8 mouse cellular contexts compared by ENCODE assay signal in the genomic region with DNA sequence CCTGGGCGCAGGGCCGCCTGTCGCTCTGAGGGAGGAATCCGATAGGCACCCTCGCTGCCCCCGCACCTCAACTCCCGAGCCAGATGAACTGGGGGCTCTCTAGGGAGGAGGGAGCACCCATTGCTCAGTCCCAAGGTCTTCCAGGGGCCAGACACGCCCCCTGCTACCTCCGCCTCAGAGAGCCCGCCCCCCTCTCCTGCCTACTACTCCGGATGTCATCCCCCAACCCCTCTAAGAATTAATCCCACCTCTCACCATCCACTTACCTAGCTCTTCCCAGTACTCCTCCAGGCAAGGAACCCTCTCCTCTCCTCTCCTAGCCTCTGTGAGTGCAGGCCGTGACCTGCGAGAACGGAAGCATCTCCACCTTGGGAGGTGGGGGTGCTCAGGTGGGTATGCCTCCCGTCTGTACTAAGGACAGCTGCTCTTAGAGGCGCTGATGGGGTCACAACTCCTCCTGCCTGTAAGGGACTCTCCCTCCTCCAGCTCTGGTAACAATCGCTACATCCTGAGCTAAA. TPM values are rescaled to one million over a fixed set of nuclear protein-coding genes. Genes with fewer than 3 reads are reported as not detected.
DNase-seq lines count a peak whose midpoint lies in the region; ATAC-seq and TF ChIP-seq lines count a peak whose summit lies in the region.

Gene Hpca (minus strand): TSS at position 468 of the 518 bp plus-strand sequence.

- no peak for ATAC-seq in forebrain, embryonic 11.5 days (replicated peaks; ENCODE audit: low FRiP score)
- 0 out of 2 replicates have a peak, but pooled peaks have one; percentile 9 for ATAC-seq in neural tube, embryonic 14.5 days (ENCODE audit: low read depth)

- no peak for DNase-seq in left cerebral cortex, adult 2 months (ENCODE audit: extremely low spot score in 1 of 2, low spot score in 2 of 2)
- DNase-seq in left cerebral cortex, adult 11 months (ENCODE audit: low spot score): no peak
- no peak for DNase-seq in forebrain, embryonic 11.5 days (ENCODE audit: low spot score)
- no peak for DNase-seq in left cerebral cortex, postnatal 25 days (ENCODE audit: low spot score in 2 of 2)
- DNase-seq in urinary bladder, postnatal 4 days (ENCODE audit: low spot score in 2 of 2): no peak
- DNase-seq in natural killer cell, adult 2 months (ENCODE audit: low spot score in 2 of 2): no peak
- no peak for DNase-seq in urinary bladder, adult 18-20 months (ENCODE audit: low spot score in 2 of 2)

- H3K4me3 ChIP-seq in left cerebral cortex, adult 2 months: peak within 1 kb of the TSS; percentile 79
- peak within 1 kb of the TSS; percentile 33 for H3K4me3 ChIP-seq in forebrain, embryonic 11.5 days (ENCODE audit: low read depth, low read length)
- peak within 1 kb of the TSS; percentile 53 for H3K4me3 ChIP-seq in neural tube, embryonic 14.5 days (ENCODE audit: low read depth, low read length)

- H3K4me2 ChIP-seq in forebrain, embryonic 11.5 days (ENCODE audit: low read depth, low read length, severe bottlenecking): peak within 1 kb of the TSS; percentile 83
- H3K4me2 ChIP-seq in neural tube, embryonic 14.5 days (ENCODE audit: low read depth, low read length): peak within 1 kb of the TSS; percentile 91

- TF ChIP-seq CTCF in left cerebral cortex, adult 2 months (IDR thresholded peaks at IDR 0.05): no peak

- peak within 1 kb of the TSS; percentile 37 for H3K9ac ChIP-seq in forebrain, embryonic 11.5 days (ENCODE audit: low read length)
- H3K9ac ChIP-seq in neural tube, embryonic 14.5 days (replicated peaks; ENCODE audit: low read depth, low read length): peak within 1 kb of the TSS; percentile 69

- peaks cover 31% of the 10 kb centered on the region for H3K27me3 ChIP-seq in forebrain, embryonic 11.5 days (ENCODE audit: control insufficient read depth, insufficient read depth, low read length)
- H3K27me3 ChIP-seq in neural tube, embryonic 14.5 days (ENCODE audit: control insufficient read depth, insufficient read depth, low read length): peaks cover 3% of the 10 kb centered on the region; the same call in 1 of the 2 replicates

- H3K4me1 ChIP-seq in forebrain, embryonic 11.5 days (replicated peaks; ENCODE audit: control insufficient read depth, insufficient read depth, low read length): peaks cover 12% of the 10 kb centered on the region
- peaks cover 7% of the 10 kb centered on the region for H3K4me1 ChIP-seq in neural tube, embryonic 14.5 days (ENCODE audit: control insufficient read depth, insufficient read depth, low read length)

- intact Hi-C loops in left cerebral cortex, adult 2 months (cut with DNase I): no loop called here
- intact Hi-C loops in left cerebral cortex, postnatal 25 days (cut with DNase I): loop anchor here (2.0 kb wide), 1 partner anchor 23 kb away; no protein-coding TSS in a partner anchor

- no peaks in the 10 kb centered on the region for H3K9me3 ChIP-seq in forebrain, embryonic 11.5 days (ENCODE audit: control insufficient read depth, low read length)
- no peaks in the 10 kb centered on the region for H3K9me3 ChIP-seq in neural tube, embryonic 14.5 days (ENCODE audit: control insufficient read depth, low read length)

- H3K36me3 ChIP-seq in forebrain, embryonic 11.5 days (ENCODE audit: control insufficient read depth, insufficient read depth, low read length): no peaks in the 10 kb centered on the region
- H3K36me3 ChIP-seq in neural tube, embryonic 14.5 days (ENCODE audit: control insufficient read depth, insufficient read depth, low read length): no peaks in the 10 kb centered on the region

- under 1% methylated on average over 15 of the region's 17 CpGs for WGBS in forebrain, embryonic 11.5 days
- WGBS in neural tube, embryonic 14.5 days: under 1% methylated on average over 10 of the region's 17 CpGs

- peak within 1 kb of the TSS; percentile 86 for H3K27ac ChIP-seq in left cerebral cortex, adult 2 months
- no peak within 1 kb of the TSS for H3K27ac ChIP-seq in forebrain, embryonic 11.5 days (ENCODE audit: low read depth, low read length)
- H3K27ac ChIP-seq in neural tube, embryonic 14.5 days (ENCODE audit: low read depth, low read length): peak within 1 kb of the TSS; percentile 55; the same call in 1 of the 2 replicates

RNA-seq across cellular contexts. Expression of gene Hpca, which starts in this region (rescaled TPM):
- total RNA-seq in left cerebral cortex, adult 2 months (2021): 100 to 1,000 TPM; 650 to 692 TPM
- polyA plus RNA-seq in forebrain, embryonic 11.5 days (2014; fragmentation: Nextera tagmentation; extraction: Ambion mirVana): 0.87 and 1.2 TPM in 2 replicates
- total RNA-seq in left cerebral cortex, postnatal 25 days (2021): 100 to 1,000 TPM; 621 to 724 TPM
- 41.5 and 56.4 TPM in 2 replicates for polyA plus RNA-seq in neural tube, embryonic 14.5 days (2014; fragmentation: Nextera tagmentation; extraction: Ambion mirVana)

Comparison
In these comparisons a context has a peak if more than half of its experiments do, and no peak if none do; other contexts are left out.
1. RNA of gene Hpca (polyA plus RNA-seq): 41.5 to 56.4 TPM in neural tube, embryonic 14.5 days; 0.87 to 1.2 TPM in forebrain, embryonic 11.5 days; every median in the first group is over 10 times any median in the second.
2. Peak in every context shown above with its lines, with median percentiles within 50 percentile points of each other: H3K4me3 ChIP-seq.